Mouse (Mus musculus) neural tube, embryonic 12.5 days (tissue): ENCODE results near the gene Pcyt1b. TPM values are rescaled to one million over a fixed set of nuclear protein-coding genes. Genes with fewer than 3 reads are reported as not detected.

Experiments used
- ATAC-seq: fragments of 200-750 bp; cut with Nextera tagmentation; 2 replicates; pipeline ENCODE4 v1.8.0; 2017; ENCODE audit warnings: low read depth, mild to moderate bottlenecking, moderate TSS enrichment, moderate library complexity; ENCODE audit not compliant: low FRiP score
- H3K27ac ChIP-seq: fragments of 300-500 bp; sonication (generic); 2 replicates; pipeline ENCODE4 v1.5.1; 2016
- H3K27me3 ChIP-seq: fragments of 300-500 bp; sonication (generic); replicated peaks from 2 replicates; pipeline ENCODE4 v1.6.1; 2016; ENCODE audit warnings: mild to moderate bottlenecking
- H3K36me3 ChIP-seq: fragments of 300-500 bp; sonication (generic); 2 replicates; pipeline ENCODE4 v1.6.1; 2016; ENCODE audit warnings: mild to moderate bottlenecking
- H3K4me1 ChIP-seq: fragments of 300-500 bp; sonication (generic); 2 replicates; pipeline ENCODE4 v1.6.1; 2016
- H3K4me2 ChIP-seq: fragments of 300-500 bp; sonication (generic); replicated peaks from 2 replicates; pipeline ENCODE4 v1.6.1; 2016; ENCODE audit warnings: mild to moderate bottlenecking
- H3K4me3 ChIP-seq: fragments of 300-500 bp; sonication (generic); 2 replicates; pipeline ENCODE4 v1.5.1; 2016
- H3K9ac ChIP-seq: fragments of 300-500 bp; sonication (generic); 2 replicates; pipeline ENCODE4 v1.6.1; 2016; ENCODE audit warnings: mild to moderate bottlenecking
- H3K9me3 ChIP-seq: fragments of 300-500 bp; sonication (generic); 2 replicates; pipeline ENCODE4 v1.6.1; 2016; ENCODE audit warnings: mild to moderate bottlenecking
- WGBS: fragments of 180-500 bp; shearing (Covaris S2); methylation state at CpG from one replicate; pipeline ENCODE4 v1.1.7; 2016; 5-methylcytosine and 5-hydroxymethylcytosine counted together
- polyA plus RNA-seq: library from polyadenylated mRNA; unstranded; fragments of >200 nt; fragmentation: Nextera tagmentation; extraction: Ambion mirVana; gene quantifications from 2 replicates; pipeline ENCODE4 v1.2.1, GENCODE M21; 2016

The Pcyt1b gene
- 16.4 and 18.6 TPM in 2 replicates for polyA plus RNA-seq

DNA sequence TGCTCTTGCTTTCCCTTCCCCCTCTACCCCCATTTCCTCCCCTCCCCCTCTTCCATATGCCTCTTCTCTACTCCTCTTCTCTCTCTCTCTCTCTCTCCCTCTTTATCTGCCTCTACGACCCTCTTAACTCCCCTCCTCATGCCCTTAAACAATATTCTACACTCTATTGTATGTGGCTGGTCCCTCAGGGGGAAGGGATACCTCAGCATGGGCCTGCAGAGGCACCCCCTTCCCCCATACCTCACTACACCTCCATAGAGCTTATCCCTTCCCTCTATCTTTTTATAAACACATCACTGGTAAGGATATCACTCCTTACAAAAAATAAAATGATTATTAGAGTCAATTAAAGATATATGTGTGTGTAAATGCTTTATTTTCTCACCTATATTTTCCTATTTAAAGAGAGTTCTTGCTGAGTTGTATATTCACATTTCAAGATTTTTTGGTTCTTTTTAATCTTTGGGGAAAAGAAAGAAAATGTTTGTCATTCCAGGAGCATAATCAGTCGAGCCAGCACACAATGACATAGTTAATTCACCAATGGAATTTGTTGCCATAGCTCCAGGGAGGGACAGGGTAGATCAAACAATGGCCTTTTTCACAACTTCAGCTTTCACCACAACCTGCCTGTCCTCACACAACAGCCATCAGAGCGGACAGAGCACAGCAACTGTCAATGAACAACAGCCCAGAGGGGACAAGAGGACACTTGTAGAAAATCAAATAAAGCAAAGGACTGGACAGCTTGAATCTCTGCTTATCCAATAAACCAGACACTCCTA, at the start of gene Pcyt1b:
Gene Pcyt1b, plus strand, starts transcription at position 646 of the 785 bp plus-strand sequence.
- no peak within 1 kb of the TSS for H3K4me3 ChIP-seq
- no peaks in the 10 kb centered on the region for H3K27me3 ChIP-seq
- H3K36me3 ChIP-seq = no peaks in the 10 kb centered on the region
- no peak for ATAC-seq
- no peak within 1 kb of the TSS for H3K9ac ChIP-seq
- no peak within 1 kb of the TSS for H3K27ac ChIP-seq
- no peak within 1 kb of the TSS for H3K4me2 ChIP-seq
- WGBS = 31% methylated on average over 3 of the region's 3 CpGs
- no peaks in the 10 kb centered on the region for H3K9me3 ChIP-seq
- no peaks in the 10 kb centered on the region for H3K4me1 ChIP-seq

DNA sequence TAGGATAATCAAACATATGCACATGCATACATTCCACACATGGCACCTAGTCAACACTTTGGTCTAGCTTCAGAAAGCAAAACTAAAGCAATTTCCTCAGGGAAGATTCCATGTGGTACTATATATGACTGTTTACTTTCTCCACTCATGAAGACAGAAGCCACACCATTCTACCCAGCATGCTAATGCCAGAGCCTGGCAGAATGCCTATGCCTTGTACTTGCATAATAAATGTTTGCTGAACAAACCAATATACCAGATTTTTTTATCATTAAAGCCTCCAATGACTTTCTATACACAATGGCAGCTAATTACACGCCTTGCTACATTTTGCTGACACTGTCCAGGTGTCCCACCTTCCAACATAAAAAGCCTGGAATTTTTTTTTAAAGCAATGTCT, 24.4 kb upstream of the Pcyt1b start:
- no peaks in the 10 kb centered on the region for H3K27me3 ChIP-seq
- H3K36me3 ChIP-seq = no peaks in the 10 kb centered on the region
- H3K9me3 ChIP-seq = no peaks in the 10 kb centered on the region
- WGBS = 80% methylated on average over 1 of the region's 1 CpGs
- no peak overlapping the region for H3K9ac ChIP-seq
- H3K4me2 ChIP-seq = no peak overlapping the region
- H3K4me1 ChIP-seq = no peaks in the 10 kb centered on the region
- ATAC-seq = no peak
- no peak overlapping the region for H3K27ac ChIP-seq
- no peak overlapping the region for H3K4me3 ChIP-seq

DNA sequence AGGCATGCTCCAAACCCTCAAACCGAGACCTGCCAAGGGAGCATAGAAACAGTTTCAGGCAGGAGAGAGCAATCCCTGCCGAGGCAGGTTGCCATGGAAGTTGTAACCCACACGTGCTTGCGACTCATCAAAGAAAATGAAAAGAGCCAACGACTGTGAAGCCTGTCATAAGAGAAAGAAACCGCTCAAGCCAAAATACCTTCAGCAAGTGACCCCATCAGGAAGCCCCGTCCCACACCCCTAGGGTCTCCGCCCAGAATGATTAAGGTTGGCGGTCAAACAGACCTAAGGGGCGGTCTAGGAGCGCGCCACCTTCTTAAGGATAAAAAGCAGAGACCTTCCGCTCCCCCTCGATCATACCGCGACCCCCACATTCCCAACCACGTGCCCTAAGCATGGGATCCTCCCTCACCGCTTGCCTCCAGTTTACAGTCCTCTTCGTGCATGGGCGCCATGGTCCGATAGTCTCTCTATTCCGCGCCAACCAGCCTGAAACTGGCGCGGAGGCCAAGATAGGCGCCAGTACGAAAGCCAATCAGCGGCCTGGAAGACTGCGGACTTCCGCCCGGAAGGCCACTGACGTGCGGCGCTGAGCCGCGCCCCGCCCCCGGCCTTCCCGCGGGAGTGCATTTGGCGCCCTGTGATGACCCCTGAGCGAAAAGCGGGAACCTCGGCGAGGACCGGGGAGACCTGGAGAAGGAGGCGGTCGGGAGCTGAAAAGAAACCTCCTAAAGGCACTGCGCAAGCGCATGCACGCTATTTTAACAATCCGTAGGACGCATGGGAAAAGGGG, 22.8 kb upstream of the Pcyt1b start, which contains the start of gene Pola1:
Gene Pola1, minus strand, starts transcription at position 499 of the 793 bp plus-strand sequence.
- Histone ChIP-seq H3K4me2 (peak within 1 kb of the TSS; percentile 59), H3K9ac (peak within 1 kb of the TSS; percentile 40; the same call in 1 of the 2 replicates), H3K4me1 (no peaks in the 10 kb centered on the region), H3K27ac (no peak within 1 kb of the TSS), H3K9me3 (no peaks in the 10 kb centered on the region), H3K27me3 (no peaks in the 10 kb centered on the region), H3K4me3 (peak within 1 kb of the TSS; percentile 47), H3K36me3 (no peaks in the 10 kb centered on the region)
- WGBS = 17% methylated on average over 53 of the region's 53 CpGs
- ATAC-seq = peak; percentile 100

GRCm38 (mm10) chrX:93634861-93635375, 19.7 kb upstream of the Pcyt1b start:
- no peak overlapping the region for H3K4me2 ChIP-seq
- ATAC-seq = no peak
- H3K4me3 ChIP-seq = no peak overlapping the region
- H3K4me1 ChIP-seq = no peaks in the 10 kb centered on the region
- 76% methylated on average over 2 of the region's 2 CpGs for WGBS
- no peak overlapping the region for H3K27ac ChIP-seq
- no peaks in the 10 kb centered on the region for H3K27me3 ChIP-seq
- H3K9ac ChIP-seq = no peak overlapping the region
- H3K9me3 ChIP-seq = no peaks in the 10 kb centered on the region
- H3K36me3 ChIP-seq = no peaks in the 10 kb centered on the region

DNA sequence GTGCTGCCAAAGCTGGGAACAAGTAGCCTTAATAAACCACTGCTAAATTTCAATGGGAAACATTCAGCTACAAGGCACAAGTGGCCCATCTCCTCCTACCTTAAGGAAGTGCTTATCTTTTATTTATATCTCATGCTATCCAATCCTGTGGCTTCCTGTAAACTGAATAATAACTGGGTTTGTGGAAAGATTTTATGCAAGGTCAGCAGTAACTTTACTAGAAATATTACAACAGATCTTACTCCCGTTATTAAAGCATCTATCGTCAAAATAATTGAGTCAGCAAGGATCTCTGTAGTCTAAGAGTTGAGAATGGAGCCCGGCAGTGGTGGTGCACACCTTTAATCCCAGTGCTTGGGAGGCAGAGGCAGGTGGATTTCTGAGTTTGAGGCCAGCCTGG, 11.1 kb upstream of the Pcyt1b start:
- Histone ChIP-seq H3K36me3 (no peaks in the 10 kb centered on the region), H3K27me3 (no peaks in the 10 kb centered on the region), H3K9me3 (no peaks in the 10 kb centered on the region), H3K27ac (no peak overlapping the region), H3K4me3 (no peak overlapping the region), H3K4me1 (no peaks in the 10 kb centered on the region), H3K4me2 (no peak overlapping the region), H3K9ac (no peak overlapping the region)
- 93% methylated on average over 3 of the region's 3 CpGs for WGBS
- ATAC-seq = no peak

DNA sequence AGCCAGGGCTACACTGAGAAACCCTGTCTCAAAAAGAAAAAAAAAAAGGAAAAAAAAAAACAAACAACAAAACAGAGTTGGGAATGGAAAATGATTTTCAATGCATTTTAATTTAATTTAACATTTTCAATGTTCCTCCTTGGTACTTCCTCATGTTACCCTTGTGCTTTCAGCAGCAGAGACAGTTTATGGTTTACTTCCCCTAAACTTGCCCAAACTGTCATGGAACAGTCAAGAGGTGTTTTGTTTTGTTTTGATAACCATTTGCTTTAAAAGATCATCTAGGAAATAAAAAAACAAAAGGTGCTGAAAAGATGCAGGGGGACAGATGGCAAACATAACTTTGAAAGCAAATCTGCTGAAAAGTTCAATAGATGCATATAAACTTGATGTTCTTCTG, 10.6 kb upstream of the Pcyt1b start:
- no peak for ATAC-seq
- no peaks in the 10 kb centered on the region for H3K4me1 ChIP-seq

GRCm38 (mm10) chrX:93650738-93651137, 3.9 kb upstream of the Pcyt1b start:
- no peak for ATAC-seq
- H3K4me2 ChIP-seq = no peak overlapping the region
- no peaks in the 10 kb centered on the region for H3K36me3 ChIP-seq
- H3K4me1 ChIP-seq = no peaks in the 10 kb centered on the region
- WGBS = 91% methylated on average over 2 of the region's 2 CpGs
- no peak overlapping the region for H3K9ac ChIP-seq
- H3K9me3 ChIP-seq = no peaks in the 10 kb centered on the region
- H3K4me3 ChIP-seq = no peak overlapping the region
- no peak overlapping the region for H3K27ac ChIP-seq
- H3K27me3 ChIP-seq = no peaks in the 10 kb centered on the region

More for the DNA sequence above, 10.6 kb upstream of the Pcyt1b start:
- no peak overlapping the region for H3K4me3 ChIP-seq
- no peak overlapping the region for H3K27ac ChIP-seq
- no peaks in the 10 kb centered on the region for H3K36me3 ChIP-seq
- no peaks in the 10 kb centered on the region for H3K27me3 ChIP-seq
- H3K4me2 ChIP-seq = no peak overlapping the region
- H3K9me3 ChIP-seq = no peaks in the 10 kb centered on the region
- no peak overlapping the region for H3K9ac ChIP-seq

DNA sequence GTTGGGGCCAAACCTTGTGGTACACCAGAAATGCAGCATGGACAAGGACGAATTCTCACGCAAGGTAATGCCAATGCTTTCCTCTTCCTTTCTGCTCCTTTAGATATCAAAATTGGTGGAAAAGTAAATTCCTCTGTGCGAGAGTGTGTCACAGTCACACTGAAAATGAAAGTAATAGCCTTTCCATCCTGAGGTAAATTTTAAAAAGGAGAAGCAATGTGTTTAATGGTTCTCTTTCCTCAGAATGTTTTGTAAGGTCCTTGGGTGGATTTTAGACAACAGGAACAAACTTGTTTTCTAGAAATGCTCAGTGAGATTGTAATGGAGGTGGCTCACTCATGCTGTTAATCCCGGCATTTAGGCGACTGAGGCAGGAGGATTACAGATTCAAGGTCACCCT, 490 bp downstream of the Pcyt1b start:
- H3K9me3 ChIP-seq = no peaks in the 10 kb centered on the region
- no peak overlapping the region for H3K4me2 ChIP-seq
- H3K4me3 ChIP-seq = no peak overlapping the region
- H3K4me1 ChIP-seq = no peaks in the 10 kb centered on the region
- no peak for ATAC-seq
- H3K9ac ChIP-seq = no peak overlapping the region
- H3K36me3 ChIP-seq = no peaks in the 10 kb centered on the region
- no peaks in the 10 kb centered on the region for H3K27me3 ChIP-seq
- WGBS = 87% methylated on average over 5 of the region's 5 CpGs
- no peak overlapping the region for H3K27ac ChIP-seq

DNA sequence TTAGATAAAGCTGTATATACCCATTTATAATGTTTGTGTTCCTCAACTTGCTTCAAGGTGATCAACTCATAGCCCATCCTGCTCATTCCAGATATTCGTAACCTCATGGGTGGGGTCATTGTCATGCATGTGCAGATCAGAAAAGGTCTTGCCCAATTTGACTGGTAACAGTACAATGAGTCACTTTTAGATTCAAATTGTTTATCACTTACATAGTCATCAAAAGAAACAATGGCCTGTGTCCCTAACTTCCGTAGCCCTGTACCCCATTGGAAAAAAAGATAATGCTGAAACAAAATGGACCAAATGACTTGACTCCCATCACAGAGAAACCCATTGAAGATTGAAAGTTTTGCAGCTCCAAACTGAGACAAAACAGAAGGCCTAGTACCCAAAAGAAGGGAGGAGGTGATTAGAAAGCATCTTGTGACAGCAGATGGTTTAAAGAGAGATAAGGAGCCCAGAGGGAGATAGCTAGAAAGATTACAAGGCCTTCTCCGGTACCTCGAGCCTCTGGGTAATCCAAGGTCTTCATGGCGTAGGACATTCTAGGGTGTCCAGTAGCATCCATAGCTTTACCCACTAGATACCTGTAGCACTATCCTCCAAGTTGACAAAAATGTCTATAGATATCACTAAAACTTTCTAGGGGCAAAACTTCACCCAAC, 9.4 kb downstream of the Pcyt1b start:
- Histone ChIP-seq H3K27ac (no peak overlapping the region), H3K4me2 (no peak overlapping the region), H3K9me3 (no peaks in the 10 kb centered on the region), H3K4me1 (no peaks in the 10 kb centered on the region), H3K36me3 (no peaks in the 10 kb centered on the region), H3K27me3 (no peaks in the 10 kb centered on the region), H3K9ac (no peak overlapping the region), H3K4me3 (no peak overlapping the region)
- ATAC-seq = no peak
- WGBS = 91% methylated on average over 5 of the region's 5 CpGs

DNA sequence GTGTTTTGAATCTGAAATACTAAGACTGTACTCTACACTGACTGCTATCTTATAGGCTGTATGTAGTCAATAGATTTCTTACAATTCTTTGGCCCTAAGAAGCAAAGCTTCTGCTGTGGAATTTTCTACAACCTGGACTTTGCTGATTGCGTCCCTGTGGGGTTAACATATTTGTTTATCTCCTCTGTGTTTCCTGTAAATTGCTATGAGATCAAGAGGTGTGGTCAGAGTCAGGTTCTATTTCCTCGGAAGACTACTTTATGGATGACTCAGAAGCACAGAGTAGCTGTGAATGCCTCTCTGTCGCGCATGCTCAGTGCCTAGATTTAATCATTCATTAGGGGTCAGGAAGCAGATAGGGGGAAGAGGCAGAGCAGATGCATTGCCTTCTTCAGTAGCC, 10.1 kb downstream of the Pcyt1b start:
- ATAC-seq = no peak

GRCm38 (mm10) chrX:93674432-93674831, 19.8 kb downstream of the Pcyt1b start:
- Histone ChIP-seq H3K9me3 (no peaks in the 10 kb centered on the region), H3K27me3 (no peaks in the 10 kb centered on the region), H3K36me3 (no peaks in the 10 kb centered on the region), H3K9ac (no peak overlapping the region), H3K4me3 (no peak overlapping the region), H3K4me2 (peak overlapping the region; percentile 53), H3K4me1 (no peaks in the 10 kb centered on the region), H3K27ac (no peak overlapping the region)
- ATAC-seq = no peak; the same call in 1 of the 2 replicates
- 45% methylated on average over 3 of the region's 3 CpGs for WGBS

More for the DNA sequence above, 10.1 kb downstream of the Pcyt1b start:
- Histone ChIP-seq H3K4me1 (no peaks in the 10 kb centered on the region), H3K36me3 (no peaks in the 10 kb centered on the region), H3K9ac (no peak overlapping the region), H3K4me2 (no peak overlapping the region), H3K27me3 (no peaks in the 10 kb centered on the region), H3K9me3 (no peaks in the 10 kb centered on the region), H3K27ac (no peak overlapping the region), H3K4me3 (no peak overlapping the region)
- WGBS = 78% methylated on average over 4 of the region's 4 CpGs
